Mouse (Mus musculus) heart, embryonic 11.5 days (tissue): ENCODE data around the gene Smox. TPM values are rescaled to one million over a fixed set of nuclear protein-coding genes. Genes with fewer than 3 reads are reported as not detected.

Source experiments
- ATAC-seq: fragments of 200-750 bp; cut with Nextera tagmentation; replicated peaks from 2 replicates; pipeline ENCODE4 v1.8.0; 2017; ENCODE audit warnings: moderate library complexity; ENCODE audit not compliant: insufficient number of reproducible peaks, low FRiP score, low TSS enrichment
- H3K27ac ChIP-seq: fragments of 300-500 bp; sonication (generic); 2 replicates; pipeline ENCODE4 v1.5.1; 2014; ENCODE audit warnings: mild to moderate bottlenecking, low read depth, low read length
- H3K27me3 ChIP-seq: fragments of 300-500 bp; sonication (generic); 2 replicates; pipeline ENCODE4 v1.6.1; 2014; ENCODE audit warnings: mild to moderate bottlenecking, low read length, mixed read lengths; ENCODE audit not compliant: control insufficient read depth, insufficient read depth
- H3K36me3 ChIP-seq: fragments of 300-500 bp; sonication (generic); 2 replicates; pipeline ENCODE4 v1.6.1; 2014; ENCODE audit warnings: mild to moderate bottlenecking, low read length, moderate library complexity, mixed read lengths; ENCODE audit not compliant: control insufficient read depth, insufficient read depth
- H3K4me1 ChIP-seq: fragments of 300-500 bp; sonication (generic); 2 replicates; pipeline ENCODE4 v1.6.1; 2014; ENCODE audit warnings: low read length; ENCODE audit not compliant: control insufficient read depth, insufficient read depth
- H3K4me2 ChIP-seq: fragments of 300-500 bp; sonication (generic); 2 replicates; pipeline ENCODE4 v1.6.1; 2014; ENCODE audit warnings: mild to moderate bottlenecking, moderate library complexity
- H3K4me3 ChIP-seq: fragments of 300-500 bp; sonication (generic); 2 replicates; pipeline ENCODE4 v1.5.1; 2014; ENCODE audit warnings: low read depth, low read length
- H3K9ac ChIP-seq: fragments of 300-500 bp; sonication (generic); 2 replicates; pipeline ENCODE4 v1.6.1; 2014; ENCODE audit warnings: mild to moderate bottlenecking, low read depth, low read length, moderate library complexity
- H3K9me3 ChIP-seq: fragments of 300-500 bp; sonication (generic); replicated peaks from 2 replicates; pipeline ENCODE4 v1.6.1; 2016; ENCODE audit warnings: low read length; ENCODE audit not compliant: control insufficient read depth
- WGBS: fragments of 180-500 bp; shearing (Covaris S2); extraction: QIAGEN DNeasy Blood & Tissue Kit; methylation state at CpG from one replicate; pipeline ENCODE4 v1.1.7; 2014; ENCODE audit not compliant: insufficient replicate concordance; 5-methylcytosine and 5-hydroxymethylcytosine counted together
- polyA plus RNA-seq: library from polyadenylated mRNA; unstranded; fragments of >200 nt; fragmentation: Nextera tagmentation; extraction: Ambion mirVana; gene quantifications from 2 replicates; pipeline ENCODE4 v1.2.1, GENCODE M21; 2014

The Smox gene
- polyA plus RNA-seq, result 16.5 and 19.7 TPM in 2 replicates

GRCm38 (mm10) chr2:131491196-131491595 lies at the start of gene Smox:
Gene Smox, plus strand, starts transcription at chr2:131491496.
- Histone ChIP-seq H3K27ac (peak within 1 kb of the TSS; percentile 54), H3K4me1 (peaks cover 5% of the 10 kb centered on the region; the same call in 1 of the 2 replicates), H3K4me2 (peak within 1 kb of the TSS; percentile 98), H3K4me3 (peak within 1 kb of the TSS; percentile 89), H3K9me3 (no peaks in the 10 kb centered on the region), H3K27me3 (0 out of 2 replicates have a peak, but pooled peaks cover 6% of the 10 kb centered on the region), H3K9ac (peak within 1 kb of the TSS; percentile 85), H3K36me3 (no peaks in the 10 kb centered on the region)
- WGBS, result 22% methylated on average over 7 of the region's 7 CpGs
- no peak for ATAC-seq

DNA sequence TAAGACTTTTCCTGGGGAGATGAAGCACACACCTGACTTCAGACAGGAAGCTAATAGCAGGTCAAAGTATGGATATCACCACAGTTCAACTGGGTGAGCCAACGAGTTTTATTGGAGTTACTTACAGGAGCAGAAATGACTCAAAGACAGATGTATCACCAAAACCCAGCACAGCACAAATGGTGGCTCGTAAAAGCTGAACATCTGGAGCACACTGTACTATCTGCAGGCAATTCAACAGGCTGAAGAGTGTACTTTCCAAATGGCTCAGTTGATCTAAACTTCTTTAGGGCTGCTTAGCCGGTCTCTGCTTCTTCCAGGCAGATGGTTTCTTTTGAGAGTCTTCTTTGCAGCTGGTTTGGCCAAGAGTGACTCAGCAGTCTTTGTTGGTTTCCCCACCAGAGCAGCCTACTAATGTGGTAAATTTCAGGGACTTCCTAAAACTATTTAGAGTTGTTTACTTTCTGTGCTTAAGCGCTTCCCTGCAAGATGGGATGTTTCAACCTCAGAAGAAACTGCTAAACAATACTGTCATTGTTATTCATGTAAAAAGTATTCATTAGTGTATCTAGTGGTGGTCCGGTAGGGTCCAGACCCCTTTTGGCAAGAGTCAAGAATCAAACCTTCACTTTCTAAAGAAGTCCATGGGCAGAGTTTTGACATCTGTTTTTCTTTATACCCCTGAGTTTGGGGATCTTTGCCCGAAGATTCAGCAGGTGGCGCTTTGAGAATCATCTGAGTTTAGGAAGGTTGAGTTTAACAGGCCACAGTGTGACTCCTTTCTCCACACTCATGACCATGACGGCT lies 48.0 kb upstream of the Smox start:
- H3K27me3 ChIP-seq, result no peaks in the 10 kb centered on the region
- H3K36me3 ChIP-seq, result no peaks in the 10 kb centered on the region
- H3K9ac ChIP-seq, result no peak overlapping the region
- no peak for ATAC-seq
- H3K4me3 ChIP-seq, result no peak overlapping the region
- H3K4me2 ChIP-seq, result no peak overlapping the region
- WGBS, result 69% methylated on average over 8 of the region's 8 CpGs
- no peaks in the 10 kb centered on the region for H3K4me1 ChIP-seq
- no peak overlapping the region for H3K27ac ChIP-seq
- no peaks in the 10 kb centered on the region for H3K9me3 ChIP-seq

GRCm38 (mm10) chr2:131443891-131444190 lies 47.5 kb upstream of the Smox start:
- H3K9me3 ChIP-seq, result no peaks in the 10 kb centered on the region
- no peak for ATAC-seq
- 64% methylated on average over 1 of the region's 1 CpGs for WGBS

DNA sequence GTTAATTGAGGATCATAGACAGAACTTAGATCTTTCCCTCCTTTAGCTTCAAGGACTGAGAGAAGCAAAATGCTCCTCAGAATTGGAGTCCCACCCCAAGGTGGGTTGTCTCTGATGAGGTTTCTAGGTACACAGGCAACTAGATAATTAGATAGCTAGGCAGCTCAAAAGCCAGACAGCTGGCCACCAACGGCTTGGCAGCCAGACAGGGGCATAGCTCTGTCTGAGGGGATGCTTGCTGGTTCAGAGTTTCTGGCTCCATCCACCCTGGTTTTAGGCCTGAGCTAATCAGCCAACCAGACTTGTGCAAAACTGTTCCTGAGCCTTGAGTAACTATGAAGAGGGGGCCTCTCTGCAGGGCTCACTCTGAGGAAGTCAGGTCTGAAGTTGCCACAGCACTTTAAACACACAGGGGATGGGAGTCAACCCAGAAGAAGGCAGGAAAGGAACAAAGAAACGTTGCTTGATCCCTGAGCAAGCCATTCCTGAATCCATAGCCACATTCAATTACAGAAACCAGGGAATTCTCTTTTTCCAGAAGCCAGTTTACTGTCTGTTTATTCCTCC lies 44.8 kb upstream of the Smox start:
- no peaks in the 10 kb centered on the region for H3K36me3 ChIP-seq

More at GRCm38 (mm10) chr2:131443891-131444190, 47.5 kb upstream of the Smox start:
- no peak overlapping the region for H3K4me2 ChIP-seq
- H3K36me3 ChIP-seq, result no peaks in the 10 kb centered on the region
- no peak overlapping the region for H3K27ac ChIP-seq
- H3K27me3 ChIP-seq, result no peaks in the 10 kb centered on the region
- H3K9ac ChIP-seq, result no peak overlapping the region
- H3K4me3 ChIP-seq, result no peak overlapping the region
- no peaks in the 10 kb centered on the region for H3K4me1 ChIP-seq

DNA sequence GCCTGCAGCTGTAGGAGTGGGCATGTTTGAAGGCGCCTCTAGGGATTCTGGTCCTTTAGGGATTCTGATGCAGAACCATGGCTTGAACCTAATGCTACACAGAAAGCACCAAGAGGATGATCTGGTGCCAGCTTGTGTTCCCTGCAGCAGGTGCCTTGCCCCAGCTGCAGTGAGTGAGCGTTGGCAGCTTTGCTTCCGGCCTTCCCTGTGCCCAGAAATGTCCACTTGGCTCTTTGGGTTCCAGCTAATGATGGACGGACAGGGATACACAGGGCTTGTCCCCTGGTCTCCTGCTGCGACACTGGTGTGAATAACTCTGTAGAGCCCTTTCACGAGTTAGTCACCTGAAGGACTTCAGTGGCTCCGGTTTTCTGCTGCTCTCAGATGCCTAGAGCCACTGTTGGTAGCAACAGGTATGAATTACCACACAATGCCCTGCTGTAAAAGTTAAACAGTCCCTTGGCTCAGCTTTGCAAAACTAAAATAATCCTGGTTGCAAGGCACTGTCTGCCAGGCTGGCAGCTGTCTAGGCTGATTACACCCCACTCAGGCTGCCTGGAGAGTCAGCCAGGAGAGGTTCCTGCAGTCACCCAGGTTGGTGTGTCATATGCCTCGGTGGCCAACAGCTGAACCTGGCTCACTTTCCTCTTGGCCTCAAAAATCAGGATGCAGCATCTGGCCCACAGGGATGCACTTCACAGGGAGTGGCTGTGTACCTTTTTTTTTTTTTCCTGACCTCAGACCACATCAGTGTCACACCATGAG lies 43.5 kb upstream of the Smox start:
- 78% methylated on average over 8 of the region's 8 CpGs for WGBS
- Histone ChIP-seq H3K4me3 (no peak overlapping the region), H3K4me1 (no peaks in the 10 kb centered on the region), H3K4me2 (no peak overlapping the region), H3K9me3 (no peaks in the 10 kb centered on the region), H3K36me3 (no peaks in the 10 kb centered on the region), H3K9ac (no peak overlapping the region), H3K27ac (no peak overlapping the region), H3K27me3 (no peaks in the 10 kb centered on the region)
- no peak for ATAC-seq

More for the DNA sequence above, 44.8 kb upstream of the Smox start:
- Histone ChIP-seq H3K27ac (no peak overlapping the region), H3K4me2 (no peak overlapping the region), H3K4me3 (no peak overlapping the region), H3K27me3 (no peaks in the 10 kb centered on the region), H3K4me1 (no peaks in the 10 kb centered on the region), H3K9ac (no peak overlapping the region), H3K9me3 (no peaks in the 10 kb centered on the region)
- WGBS, result 52% methylated on average over 2 of the region's 2 CpGs
- no peak for ATAC-seq

DNA sequence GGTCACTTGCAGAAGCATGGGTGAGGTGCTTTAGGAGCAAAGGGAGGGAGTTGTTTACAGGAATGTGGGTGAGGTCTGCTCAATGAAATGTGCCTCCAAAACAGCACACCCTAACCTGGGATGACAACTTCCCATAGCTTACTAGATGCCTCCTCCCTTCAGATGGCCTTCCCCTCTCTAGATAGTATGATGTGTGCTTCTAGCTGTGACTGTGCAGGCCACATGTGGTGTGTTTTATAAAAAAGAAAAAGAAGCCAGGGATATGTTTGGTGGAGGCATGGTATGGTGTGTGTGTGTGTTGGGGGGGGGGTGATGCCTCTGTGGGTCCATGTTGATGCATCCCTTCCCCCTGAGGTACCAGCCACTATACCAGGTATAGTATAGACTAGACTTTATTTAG lies 42.9 kb upstream of the Smox start:
- ATAC-seq, result no peak
- H3K9me3 ChIP-seq, result no peaks in the 10 kb centered on the region
- H3K36me3 ChIP-seq, result no peaks in the 10 kb centered on the region
- no peak overlapping the region for H3K4me3 ChIP-seq
- no peaks in the 10 kb centered on the region for H3K4me1 ChIP-seq
- H3K27me3 ChIP-seq, result no peaks in the 10 kb centered on the region
- H3K4me2 ChIP-seq, result no peak overlapping the region
- H3K27ac ChIP-seq, result no peak overlapping the region
- no peak overlapping the region for H3K9ac ChIP-seq

- Histone ChIP-seq H3K4me1 (no peaks in the 10 kb centered on the region), H3K27me3 (no peaks in the 10 kb centered on the region), H3K9me3 (no peaks in the 10 kb centered on the region), H3K27ac (no peak overlapping the region), H3K4me2 (no peak overlapping the region), H3K9ac (no peak overlapping the region), H3K36me3 (no peaks in the 10 kb centered on the region), H3K4me3 (no peak overlapping the region)
- 58% methylated on average over 5 of the region's 5 CpGs for WGBS
- ATAC-seq, result no peak
These were observed 41.6 kb upstream of the Smox start for GRCm38 (mm10) chr2:131449720-131450119.

GRCm38 (mm10) chr2:131450491-131450890 lies 40.8 kb upstream of the Smox start:
- no peak overlapping the region for H3K9ac ChIP-seq
- H3K4me1 ChIP-seq, result no peaks in the 10 kb centered on the region
- H3K27me3 ChIP-seq, result no peaks in the 10 kb centered on the region
- H3K4me3 ChIP-seq, result no peak overlapping the region
- H3K9me3 ChIP-seq, result no peaks in the 10 kb centered on the region
- H3K36me3 ChIP-seq, result no peaks in the 10 kb centered on the region
- no peak for ATAC-seq
- 75% methylated on average over 5 of the region's 5 CpGs for WGBS
- H3K4me2 ChIP-seq, result no peak overlapping the region
- no peak overlapping the region for H3K27ac ChIP-seq
